Mouse (Mus musculus): ENCODE measurements around the gene Rom1. TPM values are rescaled to one million over a fixed set of nuclear protein-coding genes. Genes with fewer than 3 reads are reported as not detected.

Gene Rom1
- polyA plus RNA-seq, 1 experiment from 2014 or later: 5.7 TPM

- H3K9me3 ChIP-seq (replicated peaks; ENCODE audit: low read length): no peaks in the 10 kb centered on the region
- DNase-seq (ENCODE audit: low spot score) (no peak), ATAC-seq (replicated peaks; ENCODE audit: low FRiP score, low read depth) (no peak)
- no peak overlapping the region for H3K27ac ChIP-seq
- peaks cover 9% of the 10 kb centered on the region; the same call in 1 of the 2 replicates for H3K4me1 ChIP-seq (replicated peaks; ENCODE audit: insufficient read depth, low read length)
- H3K4me3 ChIP-seq (replicated peaks; ENCODE audit: low read depth, low read length): no peak overlapping the region
- H3K27me3 ChIP-seq (ENCODE audit: insufficient read depth, low read length): no peaks in the 10 kb centered on the region
- peak overlapping the region; percentile 99; the same call in 1 of the 2 replicates for H3K9ac ChIP-seq (ENCODE audit: low read depth, low read length)
- WGBS: 78% methylated on average over 15 of the region's 15 CpGs
- peaks cover 31% of the 10 kb centered on the region for H3K36me3 ChIP-seq (ENCODE audit: insufficient read depth, low read length)
- no peak overlapping the region for H3K4me2 ChIP-seq (ENCODE audit: low read length)
- no peak for TF ChIP-seq CTCF (IDR thresholded peaks at IDR 0.05; ENCODE audit: low read depth)
These were observed 11.5 kb upstream of the Rom1 start for GRCm38 (mm10) chr19:8940526-8941133.

- no peak for TF ChIP-seq CTCF (IDR thresholded peaks at IDR 0.05; ENCODE audit: low read depth)
These were observed 7.6 kb upstream of the Rom1 start for GRCm38 (mm10) chr19:8936736-8937135.

GRCm38 (mm10) chr19:8930771-8931170 is 1.6 kb upstream of the Rom1 start:
- no peak for DNase-seq (ENCODE audit: low spot score)
- no peak for TF ChIP-seq CTCF (IDR thresholded peaks at IDR 0.05; ENCODE audit: low read depth)
- WGBS: 84% methylated on average over 7 of the region's 7 CpGs
- Histone ChIP-seq H3K36me3 (ENCODE audit: insufficient read depth, low read length) (peaks cover 25% of the 10 kb centered on the region), H3K4me1 (replicated peaks; ENCODE audit: insufficient read depth, low read length) (peaks cover 5% of the 10 kb centered on the region; the same call in 1 of the 2 replicates), H3K4me3 (replicated peaks; ENCODE audit: low read depth, low read length) (peak overlapping the region; percentile 89), H3K27ac (no peak overlapping the region), H3K9ac (ENCODE audit: low read depth, low read length) (peak overlapping the region; percentile 86), H3K27me3 (ENCODE audit: insufficient read depth, low read length) (no peaks in the 10 kb centered on the region), H3K9me3 (replicated peaks; ENCODE audit: low read length) (no peaks in the 10 kb centered on the region), H3K4me2 (ENCODE audit: low read length) (peak overlapping the region; percentile 84)
- ATAC-seq (replicated peaks; ENCODE audit: low FRiP score, low read depth): no peak

More at GRCm38 (mm10) chr19:8936736-8937135, 7.6 kb upstream of the Rom1 start:
- Histone ChIP-seq H3K4me1 (replicated peaks; ENCODE audit: insufficient read depth, low read length) (no peaks in the 10 kb centered on the region; the same call in 1 of the 2 replicates), H3K27me3 (ENCODE audit: insufficient read depth, low read length) (no peaks in the 10 kb centered on the region), H3K9ac (ENCODE audit: low read depth, low read length) (no peak overlapping the region), H3K27ac (no peak overlapping the region), H3K4me3 (replicated peaks; ENCODE audit: low read depth, low read length) (no peak overlapping the region), H3K4me2 (ENCODE audit: low read length) (no peak overlapping the region), H3K9me3 (replicated peaks; ENCODE audit: low read length) (no peaks in the 10 kb centered on the region), H3K36me3 (ENCODE audit: insufficient read depth, low read length) (peaks cover 35% of the 10 kb centered on the region)
- WGBS: 88% methylated on average over 2 of the region's 2 CpGs
- DNase-seq (ENCODE audit: low spot score) (no peak), ATAC-seq (replicated peaks; ENCODE audit: low FRiP score, low read depth) (no peak)

GRCm38 (mm10) chr19:8930117-8930516 is 961 bp upstream of the Rom1 start:
- TF ChIP-seq CTCF (IDR thresholded peaks at IDR 0.05; ENCODE audit: low read depth): no peak
- 4% methylated on average over 11 of the region's 11 CpGs for WGBS
- peak; percentile 29 for ATAC-seq (replicated peaks; ENCODE audit: low FRiP score, low read depth)

GRCm38 (mm10) chr19:8928689-8929223 is 400 bp downstream of the Rom1 start:
- DNase-seq (ENCODE audit: low spot score): no peak
- peaks cover 5% of the 10 kb centered on the region; the same call in 1 of the 2 replicates for H3K4me1 ChIP-seq (replicated peaks; ENCODE audit: insufficient read depth, low read length)
- WGBS: 23% methylated on average over 16 of the region's 16 CpGs
- peak overlapping the region; percentile 86 for H3K9ac ChIP-seq (ENCODE audit: low read depth, low read length)
- no peaks in the 10 kb centered on the region for H3K27me3 ChIP-seq (ENCODE audit: insufficient read depth, low read length)
- peak overlapping the region; percentile 95 for H3K27ac ChIP-seq
- no peak for ATAC-seq (replicated peaks; ENCODE audit: low FRiP score, low read depth)
- peak overlapping the region; percentile 84 for H3K4me2 ChIP-seq (ENCODE audit: low read length)
- H3K4me3 ChIP-seq (replicated peaks; ENCODE audit: low read depth, low read length): peak overlapping the region; percentile 89
- TF ChIP-seq CTCF (IDR thresholded peaks at IDR 0.05; ENCODE audit: low read depth): no peak
- H3K9me3 ChIP-seq (replicated peaks; ENCODE audit: low read length): no peaks in the 10 kb centered on the region
- H3K36me3 ChIP-seq (ENCODE audit: insufficient read depth, low read length): peaks cover 18% of the 10 kb centered on the region

More at GRCm38 (mm10) chr19:8930117-8930516, 961 bp upstream of the Rom1 start:
- no peak for DNase-seq (ENCODE audit: low spot score)
- Histone ChIP-seq H3K27me3 (ENCODE audit: insufficient read depth, low read length) (no peaks in the 10 kb centered on the region), H3K4me2 (ENCODE audit: low read length) (peak overlapping the region; percentile 84), H3K9ac (ENCODE audit: low read depth, low read length) (peak overlapping the region; percentile 86), H3K9me3 (replicated peaks; ENCODE audit: low read length) (no peaks in the 10 kb centered on the region), H3K4me3 (replicated peaks; ENCODE audit: low read depth, low read length) (peak overlapping the region; percentile 89), H3K4me1 (replicated peaks; ENCODE audit: insufficient read depth, low read length) (peaks cover 5% of the 10 kb centered on the region; the same call in 1 of the 2 replicates), H3K27ac (peak overlapping the region; percentile 95), H3K36me3 (ENCODE audit: insufficient read depth, low read length) (peaks cover 25% of the 10 kb centered on the region)

GRCm38 (mm10) chr19:8927891-8928525 is 1.1 kb downstream of the Rom1 start:
- Histone ChIP-seq H3K4me2 (ENCODE audit: low read length) (no peak overlapping the region), H3K36me3 (ENCODE audit: insufficient read depth, low read length) (peaks cover 10% of the 10 kb centered on the region), H3K9me3 (replicated peaks; ENCODE audit: low read length) (no peaks in the 10 kb centered on the region), H3K9ac (ENCODE audit: low read depth, low read length) (no peak overlapping the region), H3K4me1 (replicated peaks; ENCODE audit: insufficient read depth, low read length) (peaks cover 5% of the 10 kb centered on the region; the same call in 1 of the 2 replicates), H3K27ac (no peak overlapping the region), H3K4me3 (replicated peaks; ENCODE audit: low read depth, low read length) (no peak overlapping the region), H3K27me3 (ENCODE audit: insufficient read depth, low read length) (no peaks in the 10 kb centered on the region)
- ATAC-seq (replicated peaks; ENCODE audit: low FRiP score, low read depth) (no peak), DNase-seq (ENCODE audit: low spot score) (no peak)
- TF ChIP-seq CTCF (IDR thresholded peaks at IDR 0.05; ENCODE audit: low read depth): no peak
- 89% methylated on average over 12 of the region's 12 CpGs for WGBS
